ENCODE assay signal across 11 mouse cellular contexts in the genomic region with DNA sequence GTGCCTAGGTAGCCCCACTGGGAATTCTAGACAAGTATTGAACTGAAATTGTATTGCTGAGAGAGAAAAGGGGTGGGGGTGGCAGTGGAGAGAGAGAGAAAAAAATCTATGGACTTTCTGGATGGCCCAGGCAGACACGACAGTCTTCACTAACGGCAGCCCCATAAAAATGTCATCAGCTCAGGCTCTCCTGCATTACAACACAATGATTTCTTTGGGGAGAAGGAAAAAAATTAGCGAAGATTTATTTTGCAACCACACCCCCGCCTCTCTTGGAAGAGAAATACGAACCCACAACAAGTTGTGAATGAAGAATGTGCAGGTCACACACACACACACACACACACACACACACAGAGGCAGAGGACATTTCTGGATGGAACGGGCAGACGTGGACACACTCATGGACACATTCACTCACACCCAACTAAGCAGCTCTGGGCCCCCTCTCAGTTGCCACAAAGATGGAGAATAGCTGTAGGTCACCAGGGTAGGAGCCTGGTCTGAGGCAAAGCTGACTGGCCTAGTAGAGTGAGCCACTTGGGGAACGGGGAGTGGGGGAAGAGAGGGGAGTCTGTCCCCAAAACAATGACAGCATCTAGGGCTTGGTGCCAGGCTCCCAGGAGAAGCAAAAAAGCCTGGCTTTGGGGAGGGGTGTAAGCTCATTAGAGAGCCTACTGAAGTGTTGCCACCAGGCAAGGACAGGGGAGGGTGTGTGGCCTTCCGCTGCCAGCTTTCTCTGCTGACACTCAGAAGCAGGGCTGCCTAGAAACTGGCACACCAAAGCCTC.
DNase-seq lines count a peak whose midpoint lies in the region; ATAC-seq and TF ChIP-seq lines count a peak whose summit lies in the region.
"Had no signal": no experiment of that assay in that cellular context is flagged by ENCODE, and none has a peak within 500 bp of the region (broad histone marks: within the 10 kb centered on the region; RNA-seq: fewer than 3 reads in every experiment).

No protein-coding gene starts in this region.

- no peak for TF ChIP-seq CTCF in liver, postnatal 0 days (IDR thresholded peaks at IDR 0.05; ENCODE audit: low read depth)

- H3K9me3 ChIP-seq in forebrain, embryonic 14.5 days (replicated peaks; ENCODE audit: control insufficient read depth, low read length) = no peaks in the 10 kb centered on the region
- H3K9me3 ChIP-seq in liver, postnatal 0 days (ENCODE audit: low read length) = no peaks in the 10 kb centered on the region
- H3K9me3 ChIP-seq: embryonic facial prominence, embryonic 15.5 days; liver, embryonic 15.5 days had no signal

- peak overlapping the region; percentile 83 for H3K27ac ChIP-seq in forebrain, embryonic 14.5 days (ENCODE audit: low read depth, low read length)
- H3K27ac ChIP-seq in liver, postnatal 0 days (ENCODE audit: low read depth) = no peak overlapping the region
- H3K27ac ChIP-seq: embryonic facial prominence, embryonic 15.5 days; liver, embryonic 15.5 days had no signal

- H3K9ac ChIP-seq in forebrain, embryonic 14.5 days (ENCODE audit: low read length) = no peak overlapping the region
- H3K9ac ChIP-seq in liver, postnatal 0 days (replicated peaks) = no peak overlapping the region
- H3K9ac ChIP-seq: embryonic facial prominence, embryonic 15.5 days; liver, embryonic 15.5 days had no signal

- peaks cover 28% of the 10 kb centered on the region for H3K4me1 ChIP-seq in forebrain, embryonic 14.5 days (ENCODE audit: control insufficient read depth, insufficient read depth, low read length)
- H3K4me1 ChIP-seq in liver, postnatal 0 days (ENCODE audit: insufficient read depth) = peaks cover 7% of the 10 kb centered on the region
- H3K4me1 ChIP-seq: liver, embryonic 15.5 days had no signal

- H3K36me3 ChIP-seq in forebrain, embryonic 14.5 days (ENCODE audit: control insufficient read depth, insufficient read depth, low read length) = no peaks in the 10 kb centered on the region
- H3K36me3 ChIP-seq in liver, postnatal 0 days (replicated peaks; ENCODE audit: insufficient read depth, low read length) = no peaks in the 10 kb centered on the region
- H3K36me3 ChIP-seq: embryonic facial prominence, embryonic 15.5 days; G1E; liver, embryonic 15.5 days had no signal

- DNase-seq in heart, postnatal 4 days = peak; percentile 43
- no peak for DNase-seq in heart, adult 9 months (ENCODE audit: low spot score in 2 of 2)
- peak; percentile 95 for DNase-seq in forebrain, embryonic 14.5 days (ENCODE audit: low spot score)
- DNase-seq in left cerebral cortex, postnatal 10 days (ENCODE audit: extremely low spot score in 1 of 2, low spot score in 2 of 2) = peak; percentile 75 to 77
- DNase-seq in retina, embryonic 14.5 days (ENCODE audit: low spot score) = peak; percentile 25
- no peak for DNase-seq in thymus, postnatal 0 days (ENCODE audit: low spot score)
- DNase-seq in liver, postnatal 0 days = no peak
- DNase-seq in urinary bladder, postnatal 4 days (ENCODE audit: low spot score in 2 of 2) = no peak

- TF ChIP-seq EP300 in liver, postnatal 0 days (IDR thresholded peaks at IDR 0.05; ENCODE audit: low read depth) = no peak

- H3K27me3 ChIP-seq in forebrain, embryonic 14.5 days (replicated peaks; ENCODE audit: control insufficient read depth, insufficient read depth, low read length) = no peaks in the 10 kb centered on the region
- H3K27me3 ChIP-seq in liver, postnatal 0 days (ENCODE audit: insufficient read depth, low read length) = no peaks in the 10 kb centered on the region

- WGBS in forebrain, embryonic 14.5 days = 11% methylated on average over 9 of the region's 9 CpGs
- WGBS in liver, postnatal 0 days (ENCODE audit: insufficient replicate concordance) = 81% methylated on average over 9 of the region's 9 CpGs

- no peak overlapping the region for H3K4me3 ChIP-seq in forebrain, embryonic 14.5 days (ENCODE audit: low read depth, low read length)
- no peak overlapping the region for H3K4me3 ChIP-seq in liver, postnatal 0 days (ENCODE audit: low read depth, low read length)
- H3K4me3 ChIP-seq: embryonic facial prominence, embryonic 15.5 days; liver, embryonic 15.5 days had no signal

- ATAC-seq in forebrain, embryonic 14.5 days = peak; percentile 87
- ATAC-seq in liver, postnatal 0 days = no peak

- intact Hi-C loops in left cerebral cortex, postnatal 10 days (cut with DNase I) = no loop called here

- peak overlapping the region; percentile 33; the same call in 1 of the 2 replicates for H3K4me2 ChIP-seq in forebrain, embryonic 14.5 days (ENCODE audit: low read length)
- no peak overlapping the region for H3K4me2 ChIP-seq in liver, postnatal 0 days (ENCODE audit: low read depth, low read length)
- H3K4me2 ChIP-seq: embryonic facial prominence, embryonic 15.5 days; liver, embryonic 15.5 days had no signal

Comparison
In these comparisons a context has a peak if more than half of its experiments do, and no peak if none do; other contexts are left out.
1. DNase-seq: peak in heart, postnatal 4 days (single experiment), forebrain, embryonic 14.5 days (single experiment), left cerebral cortex, postnatal 10 days (2 of 2) and retina, embryonic 14.5 days (single experiment); none in heart, adult 9 months (0 of 2), thymus, postnatal 0 days (single experiment), liver, postnatal 0 days (single experiment) and urinary bladder, postnatal 4 days (0 of 2).